Mouse (Mus musculus) spleen, adult 18-20 months (tissue): ENCODE results near the gene Cpsf6.
"Not testable (repeated sequence)": the region's sequence is repeated elsewhere in the genome, so short reads cannot be mapped to it uniquely, and the experiment has no call there.

Experiments used
- DNase-seq, 2 experiments: peaks; one replicate each; pipeline ENCODE4 v3.0.0; 2022; ENCODE audit warnings: mixed read lengths in 2 of 2

Cpsf6 gene

GRCm38 (mm10) chr10:117399196-117399595 lies 19.4 kb upstream of the Cpsf6 start:
- DNase-seq, result no peak

- DNase-seq, result peak; percentile 20 to 40
Measured at GRCm38 (mm10) chr10:117398044-117398780, 18.4 kb upstream of the Cpsf6 start.

- no peak for DNase-seq
Measured at GRCm38 (mm10) chr10:117397106-117397625, 17.4 kb upstream of the Cpsf6 start.

GRCm38 (mm10) chr10:117396386-117397048 lies 16.7 kb upstream of the Cpsf6 start:
- DNase-seq, result no peak

GRCm38 (mm10) chr10:117395801-117396200 lies 16.0 kb upstream of the Cpsf6 start:
- DNase-seq, result no peak

GRCm38 (mm10) chr10:117394738-117395550 lies 15.1 kb upstream of the Cpsf6 start:
- no peak for DNase-seq

- no peak for DNase-seq
Measured at GRCm38 (mm10) chr10:117393891-117394395, 14.1 kb upstream of the Cpsf6 start.

- DNase-seq, result peak in 1 of 2 experiments; percentile 32
Measured at GRCm38 (mm10) chr10:117393196-117393890, 13.5 kb upstream of the Cpsf6 start.

- DNase-seq, result no peak
Measured at GRCm38 (mm10) chr10:117392832-117393195, 13.0 kb upstream of the Cpsf6 start.

- DNase-seq, result not testable (repeated sequence)
Measured at GRCm38 (mm10) chr10:117392397-117392796, 12.6 kb upstream of the Cpsf6 start.

- DNase-seq, result no peak
Measured at GRCm38 (mm10) chr10:117391801-117392200, 12.0 kb upstream of the Cpsf6 start.

- no peak for DNase-seq
Measured at GRCm38 (mm10) chr10:117391057-117391456, 11.2 kb upstream of the Cpsf6 start.

GRCm38 (mm10) chr10:117389904-117390875 lies 10.4 kb upstream of the Cpsf6 start:
- DNase-seq, result no peak

- no peak for DNase-seq
Measured at GRCm38 (mm10) chr10:117389371-117389740, 9.5 kb upstream of the Cpsf6 start.

- no peak for DNase-seq
Measured at GRCm38 (mm10) chr10:117388637-117389370, 9.0 kb upstream of the Cpsf6 start.

GRCm38 (mm10) chr10:117387961-117388636 lies 8.3 kb upstream of the Cpsf6 start:
- DNase-seq, result not testable (repeated sequence)

GRCm38 (mm10) chr10:117386981-117387380 lies 7.2 kb upstream of the Cpsf6 start:
- no peak for DNase-seq

- DNase-seq, result no peak
Measured at GRCm38 (mm10) chr10:117386261-117386660, 6.4 kb upstream of the Cpsf6 start.

- DNase-seq, result no peak
Measured at GRCm38 (mm10) chr10:117385431-117385830, 5.6 kb upstream of the Cpsf6 start.

- DNase-seq, result no peak
Measured at GRCm38 (mm10) chr10:117385086-117385430, 5.2 kb upstream of the Cpsf6 start.
